Mouse (Mus musculus): Measurements from ENCODE around the gene Lin28a. TPM values are rescaled to one million over a fixed set of nuclear protein-coding genes. Genes with fewer than 3 reads are reported as not detected.

Lin28a gene
- polyA plus RNA-seq (2015; fragmentation: Nextera tagmentation; extraction: Ambion mirVana), result not detected in 2 replicates

DNA sequence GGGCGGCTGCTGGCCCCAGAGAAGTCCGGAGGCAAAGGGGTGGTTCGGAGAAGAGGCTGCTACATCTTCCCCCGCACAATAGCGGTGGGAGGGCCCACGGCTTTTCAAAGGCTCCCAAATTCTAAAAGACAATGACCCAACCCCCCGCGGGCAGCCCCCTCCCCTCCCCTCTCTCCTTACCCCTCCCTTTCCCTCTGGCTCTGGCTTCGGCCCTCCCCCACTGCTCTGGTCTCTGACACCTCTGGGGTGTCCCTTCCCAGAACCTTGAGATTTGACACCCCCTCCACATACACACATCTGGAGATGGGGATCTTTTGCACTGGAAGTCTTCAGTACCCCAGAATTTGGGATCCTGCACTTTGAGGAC is at the start of gene Lin28a:
TSS of gene Lin28a (minus strand) at position 63 of the 367 bp plus-strand sequence.
- Histone ChIP-seq H3K4me1 (replicated peaks; ENCODE audit: control insufficient read depth, insufficient read depth, low read length) (peaks cover 3% of the 10 kb centered on the region; the same call in 1 of the 2 replicates), H3K9me3 (ENCODE audit: control insufficient read depth) (no peaks in the 10 kb centered on the region), H3K27ac (ENCODE audit: low read depth, low read length) (no peak within 1 kb of the TSS), H3K27me3 (replicated peaks; ENCODE audit: control insufficient read depth, insufficient read depth, low read length) (peaks cover 49% of the 10 kb centered on the region), H3K4me3 (ENCODE audit: low read depth, low read length) (peak within 1 kb of the TSS; percentile 17), H3K9ac (ENCODE audit: low read depth, low read length) (no peak within 1 kb of the TSS), H3K4me2 (replicated peaks; ENCODE audit: low read depth) (peak within 1 kb of the TSS; percentile 45), H3K36me3 (ENCODE audit: control insufficient read depth, insufficient read depth) (no peaks in the 10 kb centered on the region)
- ATAC-seq, result no peak
- TF ChIP-seq CTCF (IDR thresholded peaks at IDR 0.05; ENCODE audit: low read depth), result no peak
- WGBS, result 6% methylated on average over 9 of the region's 9 CpGs

DNA sequence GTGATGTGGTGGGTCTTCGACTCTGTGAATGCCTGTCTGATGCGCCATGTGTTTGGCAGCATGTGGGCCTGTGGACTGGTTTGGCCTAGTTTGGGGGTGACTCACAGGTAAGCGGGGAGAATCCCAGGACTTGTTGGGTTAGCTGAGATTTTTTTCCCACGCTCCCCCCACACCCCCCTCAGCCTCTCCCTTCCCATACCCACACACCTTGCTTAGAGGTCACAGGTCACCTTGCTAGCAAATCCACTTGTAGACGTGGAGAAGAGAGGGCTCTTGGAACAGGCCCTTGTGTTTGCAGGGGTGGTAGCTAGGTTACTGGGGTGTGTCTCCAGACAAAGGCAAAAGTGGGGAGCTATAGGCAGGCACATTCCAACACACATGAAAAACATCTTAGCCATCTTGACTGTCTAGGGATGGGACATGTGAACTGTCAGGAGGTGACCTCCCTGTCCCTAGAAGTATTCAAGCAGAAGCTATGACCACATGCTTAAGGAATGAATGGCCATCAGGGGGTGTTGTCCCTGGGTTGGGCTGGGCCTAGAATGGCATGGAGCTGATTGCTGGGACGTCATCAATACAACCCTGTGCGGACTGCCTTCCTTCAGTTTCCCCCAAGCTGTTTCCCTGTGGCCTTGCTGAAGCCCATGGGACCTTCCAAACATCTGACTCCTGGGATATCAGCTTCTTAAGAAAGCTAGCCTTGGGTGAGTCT is 49.3 kb upstream of the Lin28a start:
- peak; percentile 42 for TF ChIP-seq CTCF (IDR thresholded peaks at IDR 0.05; ENCODE audit: low read depth)
- 41% methylated on average over 7 of the region's 7 CpGs for WGBS
- Histone ChIP-seq H3K9me3 (ENCODE audit: control insufficient read depth) (no peaks in the 10 kb centered on the region), H3K27ac (ENCODE audit: low read depth, low read length) (peak overlapping the region; percentile 89), H3K9ac (ENCODE audit: low read depth, low read length) (peak overlapping the region; percentile 37), H3K27me3 (replicated peaks; ENCODE audit: control insufficient read depth, insufficient read depth, low read length) (no peaks in the 10 kb centered on the region), H3K4me3 (ENCODE audit: low read depth, low read length) (peak overlapping the region; percentile 7; the same call in 1 of the 2 replicates), H3K4me1 (replicated peaks; ENCODE audit: control insufficient read depth, insufficient read depth, low read length) (no peaks in the 10 kb centered on the region; the same call in 1 of the 2 replicates), H3K4me2 (replicated peaks; ENCODE audit: low read depth) (peak overlapping the region; percentile 63), H3K36me3 (ENCODE audit: control insufficient read depth, insufficient read depth) (peaks cover 11% of the 10 kb centered on the region)
- ATAC-seq, result peak; percentile 62

DNA sequence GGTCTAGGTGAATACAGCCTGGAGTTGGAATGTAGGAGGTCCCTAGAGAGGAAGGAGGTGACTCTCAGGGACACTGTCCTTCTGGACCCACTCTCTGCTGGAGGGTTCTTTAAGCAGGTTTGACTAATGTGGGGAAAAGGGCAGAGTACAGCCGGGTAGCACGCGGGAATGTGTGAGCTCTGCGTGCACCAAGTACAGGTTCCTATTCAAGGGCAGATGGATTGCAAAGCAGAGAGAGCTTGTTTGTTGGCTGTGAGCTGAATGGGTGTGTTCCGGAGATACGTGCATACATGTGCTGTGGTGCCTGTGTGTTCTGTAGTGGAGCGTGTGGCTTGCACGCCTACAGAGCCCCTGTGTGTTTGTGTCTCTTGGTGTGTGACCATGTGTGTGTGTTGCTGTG is 48.7 kb upstream of the Lin28a start:
- ATAC-seq, result peak; percentile 54
- Histone ChIP-seq H3K9ac (ENCODE audit: low read depth, low read length) (no peak overlapping the region; the same call in 1 of the 2 replicates), H3K4me3 (ENCODE audit: low read depth, low read length) (peak overlapping the region; percentile 42), H3K27ac (ENCODE audit: low read depth, low read length) (peak overlapping the region; percentile 89), H3K4me1 (replicated peaks; ENCODE audit: control insufficient read depth, insufficient read depth, low read length) (no peaks in the 10 kb centered on the region; the same call in 1 of the 2 replicates), H3K4me2 (replicated peaks; ENCODE audit: low read depth) (peak overlapping the region; percentile 63), H3K9me3 (ENCODE audit: control insufficient read depth) (no peaks in the 10 kb centered on the region), H3K27me3 (replicated peaks; ENCODE audit: control insufficient read depth, insufficient read depth, low read length) (no peaks in the 10 kb centered on the region), H3K36me3 (ENCODE audit: control insufficient read depth, insufficient read depth) (peaks cover 5% of the 10 kb centered on the region; the same call in 1 of the 2 replicates)
- 42% methylated on average over 8 of the region's 8 CpGs for WGBS
- TF ChIP-seq CTCF (IDR thresholded peaks at IDR 0.05; ENCODE audit: low read depth), result no peak

DNA sequence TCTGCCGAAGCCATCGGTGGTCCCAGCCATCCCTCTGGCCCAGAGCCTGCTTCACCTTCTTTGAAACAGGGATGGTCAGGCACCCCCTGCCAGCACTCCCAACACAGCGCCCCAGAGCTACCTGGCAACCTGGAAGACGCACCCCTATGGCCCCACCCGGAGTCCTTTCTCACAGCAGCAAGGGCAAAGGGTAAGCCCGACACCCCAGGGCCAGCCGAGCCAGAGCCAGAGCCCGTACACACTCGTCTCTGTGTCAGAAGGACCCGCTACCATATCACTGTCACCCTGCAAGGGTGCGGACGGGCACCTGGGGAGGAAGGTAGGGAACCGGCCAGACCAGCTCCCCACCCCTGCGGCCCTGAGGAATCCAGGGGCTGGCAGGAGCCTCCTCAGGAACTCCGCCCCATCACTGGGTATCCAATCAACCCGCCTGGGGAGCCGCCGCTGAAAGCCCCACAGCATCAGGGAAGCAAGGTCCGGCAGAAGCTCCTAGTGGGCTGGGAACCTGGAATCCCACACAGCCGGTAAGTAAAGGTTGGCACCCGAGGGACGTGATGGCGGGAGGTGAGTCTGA is 46.9 kb upstream of the Lin28a start:
- ATAC-seq, result no peak
- Histone ChIP-seq H3K36me3 (ENCODE audit: control insufficient read depth, insufficient read depth) (no peaks in the 10 kb centered on the region), H3K4me1 (replicated peaks; ENCODE audit: control insufficient read depth, insufficient read depth, low read length) (peaks cover 2% of the 10 kb centered on the region), H3K9ac (ENCODE audit: low read depth, low read length) (peak overlapping the region; percentile 45; the same call in 1 of the 2 replicates), H3K27me3 (replicated peaks; ENCODE audit: control insufficient read depth, insufficient read depth, low read length) (no peaks in the 10 kb centered on the region), H3K27ac (ENCODE audit: low read depth, low read length) (peak overlapping the region; percentile 84), H3K4me3 (ENCODE audit: low read depth, low read length) (peak overlapping the region; percentile 42), H3K9me3 (ENCODE audit: control insufficient read depth) (no peaks in the 10 kb centered on the region), H3K4me2 (replicated peaks; ENCODE audit: low read depth) (peak overlapping the region; percentile 63)
- no peak for TF ChIP-seq CTCF (IDR thresholded peaks at IDR 0.05; ENCODE audit: low read depth)
- 15% methylated on average over 23 of the region's 23 CpGs for WGBS

DNA sequence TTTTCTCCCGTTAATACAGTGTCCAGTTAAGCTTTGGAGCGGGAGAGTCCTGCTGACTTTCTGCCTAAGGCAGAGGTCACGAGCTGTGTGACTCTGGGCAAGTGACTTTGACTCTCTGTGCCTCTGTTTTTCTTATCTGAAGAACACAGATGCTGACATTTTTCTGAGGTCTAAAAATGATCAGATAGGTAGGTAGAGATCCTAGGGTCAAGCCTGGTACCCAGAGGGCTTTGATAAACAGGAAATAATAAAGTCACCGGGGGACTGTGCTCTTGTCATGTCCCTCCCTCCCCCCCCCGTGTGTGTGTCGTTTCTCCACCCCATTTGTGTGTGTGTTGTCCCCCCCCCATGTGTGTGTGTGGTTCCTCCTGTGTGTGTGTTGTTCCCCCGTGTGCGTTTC is 43.9 kb upstream of the Lin28a start:
- TF ChIP-seq CTCF (IDR thresholded peaks at IDR 0.05; ENCODE audit: low read depth), result no peak
- Histone ChIP-seq H3K4me3 (ENCODE audit: low read depth, low read length) (no peak overlapping the region), H3K27ac (ENCODE audit: low read depth, low read length) (peak overlapping the region; percentile 92), H3K9me3 (ENCODE audit: control insufficient read depth) (no peaks in the 10 kb centered on the region), H3K9ac (ENCODE audit: low read depth, low read length) (no peak overlapping the region), H3K4me1 (replicated peaks; ENCODE audit: control insufficient read depth, insufficient read depth, low read length) (peaks cover 5% of the 10 kb centered on the region), H3K4me2 (replicated peaks; ENCODE audit: low read depth) (peak overlapping the region; percentile 48), H3K27me3 (replicated peaks; ENCODE audit: control insufficient read depth, insufficient read depth, low read length) (no peaks in the 10 kb centered on the region), H3K36me3 (ENCODE audit: control insufficient read depth, insufficient read depth) (no peaks in the 10 kb centered on the region)
- 48% methylated on average over 8 of the region's 8 CpGs for WGBS
- ATAC-seq, result no peak

DNA sequence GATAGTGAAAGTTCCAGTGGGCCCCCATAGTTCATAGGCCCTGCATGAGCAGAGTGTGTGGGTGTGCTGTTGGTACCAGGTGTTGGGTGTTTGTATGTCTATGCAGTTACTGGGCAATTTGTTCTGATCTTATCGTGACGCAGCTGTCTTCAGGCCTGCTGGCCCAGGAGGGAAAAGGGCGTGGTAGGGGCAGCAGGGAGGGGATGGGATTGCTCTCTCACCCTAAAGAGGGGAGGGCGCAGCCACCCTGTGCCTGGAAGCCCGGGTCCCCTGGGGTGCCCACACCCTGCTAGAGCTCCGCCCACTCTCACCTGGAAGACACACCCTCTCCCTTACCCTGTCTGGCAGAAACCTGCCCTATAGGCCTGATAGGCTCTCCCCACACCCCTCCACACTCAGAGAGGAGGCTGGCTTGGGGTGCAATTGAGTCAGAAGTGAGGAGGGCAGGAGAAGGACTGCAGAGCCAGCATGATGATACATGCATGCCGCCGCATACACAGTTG is 43.4 kb upstream of the Lin28a start:
- H3K36me3 ChIP-seq (ENCODE audit: control insufficient read depth, insufficient read depth), result no peaks in the 10 kb centered on the region
- no peak overlapping the region; the same call in 1 of the 2 replicates for H3K9ac ChIP-seq (ENCODE audit: low read depth, low read length)
- H3K4me3 ChIP-seq (ENCODE audit: low read depth, low read length), result no peak overlapping the region
- peak overlapping the region; percentile 48 for H3K4me2 ChIP-seq (replicated peaks; ENCODE audit: low read depth)
- H3K9me3 ChIP-seq (ENCODE audit: control insufficient read depth), result no peaks in the 10 kb centered on the region
- H3K4me1 ChIP-seq (replicated peaks; ENCODE audit: control insufficient read depth, insufficient read depth, low read length), result peaks cover 5% of the 10 kb centered on the region
- WGBS, result 23% methylated on average over 8 of the region's 8 CpGs
- H3K27me3 ChIP-seq (replicated peaks; ENCODE audit: control insufficient read depth, insufficient read depth, low read length), result no peaks in the 10 kb centered on the region
- TF ChIP-seq CTCF (IDR thresholded peaks at IDR 0.05; ENCODE audit: low read depth), result no peak
- ATAC-seq, result peak; percentile 77
- peak overlapping the region; percentile 92 for H3K27ac ChIP-seq (ENCODE audit: low read depth, low read length)
